Mouse (Mus musculus) ES-E14 (cell line): ENCODE measurements around the gene Prr22.

Source experiments
- CHD2 ChIP-seq: IDR thresholded peaks from 2 replicates; pipeline ENCODE4 v1.6.1; 2014; ENCODE audit warnings: mild to moderate bottlenecking, low read depth, low read length, inconsistent platforms
- HCFC1 ChIP-seq: IDR thresholded peaks from 2 replicates; pipeline ENCODE4 v1.6.1; 2012; ENCODE audit warnings: low read length, inconsistent platforms, borderline replicate concordance; ENCODE audit not compliant: insufficient read depth
- MAFK ChIP-seq: IDR thresholded peaks from 2 replicates; pipeline ENCODE4 v1.6.1; 2014; ENCODE audit warnings: mild to moderate bottlenecking, low read depth, low read length, inconsistent platforms; ENCODE audit not compliant: insufficient read depth
- ZC3H11A ChIP-seq: IDR thresholded peaks from 2 replicates; pipeline ENCODE4 v1.6.1; 2012; ENCODE audit warnings: low read depth, mild to moderate bottlenecking, inconsistent platforms, low read length, borderline replicate concordance
- ZNF384 ChIP-seq: IDR thresholded peaks from 2 replicates; pipeline ENCODE4 v1.6.1; 2012; ENCODE audit warnings: low read depth, low read length, inconsistent platforms

DNA sequence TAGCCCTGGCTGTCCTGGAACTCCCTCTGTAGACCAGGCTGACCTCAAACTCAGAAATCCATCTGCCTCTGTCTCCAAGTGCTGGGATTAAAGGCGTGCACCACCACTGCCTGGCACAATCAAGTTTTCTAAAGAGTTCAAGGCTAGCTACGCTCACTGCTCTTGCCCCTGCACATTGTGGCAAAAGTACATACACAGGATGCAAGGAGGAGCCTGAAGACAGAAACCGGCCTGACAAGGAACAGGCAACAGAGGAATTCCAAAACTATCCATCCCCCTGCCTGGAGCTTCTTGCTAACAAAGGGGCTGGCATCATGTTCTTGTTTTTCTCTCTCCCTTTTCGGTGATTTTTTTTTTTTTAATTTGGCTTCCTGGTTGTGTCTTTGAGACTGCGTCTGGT lies 25.9 kb upstream of the Prr22 start:
- TF ChIP-seq ZC3H11A (no peak), HCFC1 (no peak), ZNF384 (no peak), CHD2 (no peak), MAFK (no peak)
